Mouse (Mus musculus) embryo, embryonic 11.5 days (tissue): ENCODE results near the gene Pdgfd.

Experiments used
- DNase-seq: peaks from one replicate; pipeline ENCODE4 v3.0.0-alpha.2; 2012; ENCODE audit warnings: low read depth, low spot score

Gene Pdgfd

DNA sequence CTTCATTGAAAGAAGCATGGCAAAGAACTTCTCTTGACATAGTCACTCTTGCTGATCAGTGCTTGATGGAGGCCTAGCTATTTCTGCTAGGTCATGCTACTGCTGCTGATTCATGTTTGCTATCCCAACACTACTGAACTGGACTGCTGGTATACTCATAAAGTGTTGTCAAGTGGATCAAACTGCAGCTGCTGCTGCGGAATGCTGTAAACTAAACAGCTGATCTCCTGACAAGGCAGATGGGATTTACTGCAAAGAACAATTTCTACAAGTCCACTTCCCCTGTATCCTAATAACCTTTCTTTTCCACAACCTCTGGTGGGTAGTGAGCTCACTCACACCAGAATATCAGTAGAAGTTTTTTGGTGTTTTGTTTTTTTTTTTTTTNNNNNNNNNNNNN is 148.7 kb downstream of the Pdgfd start:
- no peak for DNase-seq

DNA sequence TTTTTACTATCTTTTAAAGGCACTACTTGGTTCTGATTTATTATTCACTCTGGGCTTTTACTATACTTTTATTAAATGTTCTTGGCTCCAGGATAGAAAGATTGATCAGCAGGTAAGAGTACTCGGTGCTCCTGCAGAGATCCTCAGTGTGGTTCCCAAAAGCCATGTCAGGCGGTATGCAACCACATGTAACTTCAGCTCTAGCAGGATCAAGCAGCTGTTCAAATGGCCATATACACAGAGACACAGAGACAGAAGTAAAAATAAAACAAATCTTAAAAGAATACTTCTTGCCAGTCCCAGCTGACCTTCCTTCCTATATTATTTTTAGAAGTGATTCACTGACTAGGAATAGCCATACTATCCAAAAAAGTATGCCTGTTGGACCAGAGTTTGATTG is 157.0 kb downstream of the Pdgfd start:
- no peak for DNase-seq

DNA sequence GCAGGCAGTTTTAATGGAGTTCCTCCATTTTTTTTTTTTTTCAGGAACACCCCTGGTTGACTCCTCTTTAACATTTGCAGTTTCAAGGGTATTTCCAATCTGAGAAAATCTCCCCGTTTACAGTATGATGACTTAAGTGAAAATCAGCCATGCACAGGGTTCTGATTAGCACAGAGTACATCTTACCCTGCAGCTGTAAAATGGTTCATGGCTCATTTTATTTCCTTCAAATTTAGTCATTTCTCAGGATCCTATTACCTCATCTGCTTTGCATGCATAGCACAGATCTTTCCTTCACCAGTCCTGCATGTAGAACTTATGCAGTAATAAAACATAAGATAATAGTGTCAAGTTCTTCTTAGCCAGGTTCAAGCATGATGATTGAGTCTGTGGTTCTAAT is 165.1 kb downstream of the Pdgfd start:
- no peak for DNase-seq

DNA sequence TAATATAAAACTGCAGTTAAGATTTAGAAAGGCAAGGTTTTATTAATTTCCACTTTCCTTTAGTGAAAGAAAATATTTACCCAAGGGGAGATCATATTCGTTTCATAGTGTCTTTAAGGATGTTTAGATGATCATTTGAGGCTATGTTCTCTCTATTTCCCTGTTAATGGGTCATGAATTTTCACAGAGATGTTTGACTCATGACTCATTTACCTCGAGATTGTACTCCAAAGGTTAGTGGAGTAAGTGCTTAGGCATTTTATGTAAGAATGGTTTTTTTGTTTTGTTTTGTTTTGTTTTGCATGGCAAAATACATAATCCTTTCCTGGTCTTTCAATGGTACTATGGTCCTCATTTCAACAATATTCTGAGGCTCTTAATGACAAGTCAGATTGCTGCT is 167.9 kb downstream of the Pdgfd start:
- DNase-seq = no peak

DNA sequence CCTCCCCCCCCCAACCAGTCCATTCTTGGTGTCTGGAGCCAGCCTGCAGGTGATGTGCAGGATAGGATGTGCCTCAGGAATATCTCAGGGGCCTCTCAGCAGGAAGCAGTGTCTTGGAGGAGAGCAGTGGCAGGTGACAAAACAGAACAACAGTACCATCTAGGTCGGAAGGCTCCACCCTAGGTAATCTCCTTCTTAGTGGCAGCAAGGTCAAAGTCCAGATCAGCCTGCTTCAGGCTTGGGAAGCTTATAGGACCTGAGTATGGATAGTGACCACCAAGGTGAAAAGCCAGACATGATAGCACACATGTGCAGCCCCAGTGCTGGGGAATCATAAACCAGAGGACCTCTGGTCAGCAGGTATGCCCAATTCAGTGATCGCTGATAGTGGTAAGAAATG is 169.5 kb downstream of the Pdgfd start:
- no peak for DNase-seq

DNA sequence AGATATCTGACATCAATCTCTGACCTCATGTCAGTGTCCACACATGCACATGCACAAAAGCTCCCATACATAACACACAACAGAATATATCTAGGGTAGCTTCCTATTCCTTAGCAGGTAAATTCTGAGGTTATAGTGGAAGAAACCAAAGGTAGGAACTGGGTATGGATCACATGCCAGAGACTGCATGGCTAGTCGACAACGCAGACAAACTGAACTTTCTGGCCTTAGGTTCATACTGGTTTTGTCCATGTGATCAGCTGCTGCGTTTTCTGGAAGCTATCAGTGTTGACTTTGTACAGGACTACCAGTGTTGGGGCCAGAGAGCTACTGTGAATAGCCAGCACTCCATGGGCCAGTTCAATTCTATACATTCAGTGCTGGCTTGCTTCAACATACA is 170.0 kb downstream of the Pdgfd start:
- no peak for DNase-seq

DNA sequence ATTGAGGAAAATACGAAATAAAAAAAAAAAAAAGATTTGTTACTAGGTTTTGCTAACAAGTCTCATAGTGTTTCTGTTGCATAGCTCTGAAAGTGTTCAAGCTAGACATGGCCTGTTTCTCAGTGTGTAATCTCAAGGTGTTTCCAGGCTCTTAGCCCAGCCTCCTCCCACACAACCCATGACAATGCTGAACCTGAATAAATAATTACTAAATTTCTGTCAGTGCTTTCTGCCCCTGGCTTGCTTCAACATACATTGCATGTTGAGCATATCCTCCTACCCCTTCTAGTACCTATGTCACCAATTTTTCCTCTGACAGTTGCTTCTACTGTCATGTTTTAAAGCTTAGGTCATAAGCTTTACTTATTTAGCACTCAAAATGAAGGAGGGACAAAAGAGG is 171.0 kb downstream of the Pdgfd start:
- DNase-seq = no peak

DNA sequence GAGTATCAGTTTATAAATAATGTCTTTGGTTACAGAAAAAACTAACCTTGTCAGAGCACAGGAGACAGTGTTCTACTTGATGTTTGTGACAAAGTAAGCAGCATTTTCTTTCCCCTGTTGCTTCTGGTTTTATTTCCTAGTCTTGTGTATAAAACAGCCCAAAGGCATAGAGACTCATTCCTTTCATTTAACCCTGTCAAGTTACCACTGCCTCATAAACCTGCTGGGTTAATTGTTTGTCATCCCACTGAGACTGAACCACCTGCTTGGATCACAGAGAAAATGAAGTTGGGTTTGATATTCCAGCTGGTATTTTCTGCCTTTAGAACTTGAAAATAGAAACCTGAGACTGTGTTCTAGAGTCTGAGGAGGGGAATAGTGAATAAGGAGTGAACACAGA is 172.4 kb downstream of the Pdgfd start:
- DNase-seq = no peak

DNA sequence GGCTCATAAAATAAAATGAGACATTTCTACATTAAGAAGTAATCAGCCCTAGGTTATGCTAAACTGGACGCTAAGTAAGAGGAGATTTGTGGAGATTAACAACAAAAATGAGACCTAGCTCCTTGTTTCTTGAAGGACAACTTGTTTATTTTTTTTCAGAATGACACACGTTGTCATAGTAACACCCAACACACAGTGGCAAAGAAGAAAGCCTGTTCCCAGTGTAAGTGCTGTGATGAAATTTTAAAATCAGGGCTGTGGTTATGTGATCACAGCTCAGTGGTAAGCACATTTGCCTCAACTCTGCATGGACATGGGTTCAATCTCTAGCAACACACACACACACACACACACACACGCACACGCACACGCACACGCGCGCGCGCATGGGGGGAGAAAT is 174.5 kb downstream of the Pdgfd start:
- no peak for DNase-seq

DNA sequence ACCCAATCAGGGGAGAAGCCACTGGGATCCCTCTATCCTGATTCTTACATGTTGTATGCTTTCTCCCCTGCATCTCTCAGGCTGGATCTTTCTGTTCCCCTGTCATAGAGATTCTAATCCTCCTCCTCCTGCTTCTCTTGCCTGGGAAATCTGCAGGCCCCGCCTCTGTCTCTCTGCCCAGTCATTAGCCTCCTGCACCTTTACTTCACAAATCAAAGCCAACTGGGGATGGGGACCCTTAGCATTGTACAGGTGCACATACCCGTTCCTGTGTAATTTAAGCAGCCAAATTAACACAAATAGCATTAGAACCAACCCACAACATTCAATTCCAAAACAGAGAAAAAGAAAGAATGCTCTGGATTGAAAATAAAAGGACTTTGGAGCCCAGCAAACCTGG is 176.1 kb downstream of the Pdgfd start:
- no peak for DNase-seq

DNA sequence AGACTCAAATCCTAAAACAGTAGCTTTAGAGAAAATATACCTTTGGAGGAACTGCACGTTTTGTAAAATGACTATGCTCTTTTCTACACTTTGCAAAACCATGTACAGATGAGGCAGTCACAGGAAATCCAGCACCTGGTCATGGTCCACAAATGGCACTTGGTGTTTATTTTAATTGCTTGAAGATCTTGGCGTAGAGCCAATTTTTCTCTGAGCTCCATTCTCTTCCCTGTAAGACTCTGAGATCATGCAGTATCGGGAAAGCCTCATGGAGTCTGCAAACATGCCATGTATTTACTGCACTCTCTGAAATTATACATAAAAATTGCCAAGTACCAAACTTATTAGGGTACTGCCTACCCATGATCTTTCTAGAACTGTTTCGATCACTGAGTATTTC is 176.5 kb downstream of the Pdgfd start:
- DNase-seq = peak; percentile 20

DNA sequence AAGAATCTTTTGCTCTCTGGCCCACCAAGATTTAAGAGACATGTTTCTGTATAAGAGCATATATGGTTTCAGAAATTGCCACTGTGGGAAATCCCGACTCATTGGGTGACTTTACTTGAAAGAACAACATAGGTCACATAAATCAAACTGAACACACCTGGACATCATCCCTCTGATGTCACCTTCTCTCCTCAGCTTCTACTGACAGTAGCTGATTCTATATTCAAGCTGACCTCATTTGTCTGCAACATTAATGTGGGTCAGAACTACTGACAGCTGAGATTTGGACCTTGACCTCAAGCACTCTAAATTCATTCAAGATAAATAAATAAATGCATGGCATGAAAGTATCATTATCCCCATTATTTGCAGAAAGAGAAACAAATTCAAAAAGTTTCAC is 177.0 kb downstream of the Pdgfd start:
- DNase-seq = no peak

DNA sequence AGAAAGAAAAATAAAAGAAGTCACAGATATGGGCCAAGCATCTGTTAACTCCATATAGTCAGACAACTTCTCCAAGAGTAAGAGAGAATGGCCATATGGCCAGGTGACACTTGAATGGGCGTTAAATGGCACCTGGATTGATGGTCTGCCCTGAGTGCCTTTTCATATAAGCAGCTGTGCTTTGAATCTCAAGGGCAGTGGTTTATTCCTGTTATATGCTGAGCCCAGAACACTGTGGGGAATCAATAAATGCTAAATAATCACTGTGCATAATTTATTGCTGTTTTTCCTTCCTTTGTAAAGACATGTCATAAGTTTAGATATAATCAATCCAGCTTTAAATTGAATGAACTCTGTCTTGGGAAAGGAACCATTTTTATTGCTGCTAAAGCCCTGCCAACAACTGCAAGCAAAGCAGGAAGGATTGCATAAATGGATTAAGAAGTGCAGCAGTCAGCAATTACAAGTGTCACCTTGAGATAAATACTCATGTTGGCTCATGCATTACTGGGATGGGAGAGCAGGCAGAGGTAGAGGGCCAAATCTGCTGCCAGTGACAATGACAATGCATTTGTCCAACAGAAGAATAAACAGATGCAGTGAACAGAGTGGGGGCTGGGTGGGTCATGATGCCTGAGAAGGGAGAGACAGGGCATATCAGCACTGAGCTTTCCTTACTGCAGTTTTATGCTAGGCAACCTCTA is 185.0 kb downstream of the Pdgfd start:
- DNase-seq = no peak

DNA sequence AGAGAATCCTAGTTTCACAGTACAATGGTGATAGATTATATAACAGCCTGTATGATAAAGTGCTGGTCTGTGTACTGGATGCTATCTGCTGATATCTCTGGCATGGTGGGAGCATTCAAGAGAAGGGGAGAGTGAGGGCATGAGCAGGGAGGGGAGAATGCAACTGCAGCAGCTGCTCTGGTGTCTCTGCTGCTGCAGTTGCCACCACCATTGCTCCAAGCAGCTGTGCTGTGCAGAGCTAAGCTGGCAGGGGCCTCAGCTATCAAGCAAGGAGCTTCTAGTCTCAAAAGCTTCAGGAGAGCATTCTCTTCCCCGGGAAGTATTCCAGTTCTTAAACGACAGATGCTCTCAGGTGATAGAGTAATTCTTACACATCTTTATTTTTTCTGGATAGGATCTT is 192.4 kb downstream of the Pdgfd start:
- no peak for DNase-seq

DNA sequence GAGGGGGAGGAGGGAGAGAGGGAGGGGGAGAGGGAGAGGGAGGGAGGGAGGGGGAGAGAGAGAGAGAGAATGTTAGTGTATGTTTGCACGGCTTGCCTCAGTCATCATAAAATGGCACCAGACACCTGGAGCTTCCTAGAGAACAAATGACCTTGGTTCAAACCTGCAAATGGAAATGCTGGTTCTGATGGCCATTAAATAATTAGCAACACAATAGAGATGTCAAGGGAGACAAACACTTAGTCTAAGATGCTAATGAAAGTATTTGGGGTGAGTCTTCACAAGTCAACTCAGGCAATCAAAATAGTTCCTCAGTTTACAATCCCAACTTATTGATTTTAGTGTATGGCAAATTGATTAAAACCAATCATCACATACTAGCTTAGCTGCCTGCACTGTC is 198.2 kb downstream of the Pdgfd start:
- no peak for DNase-seq

DNA sequence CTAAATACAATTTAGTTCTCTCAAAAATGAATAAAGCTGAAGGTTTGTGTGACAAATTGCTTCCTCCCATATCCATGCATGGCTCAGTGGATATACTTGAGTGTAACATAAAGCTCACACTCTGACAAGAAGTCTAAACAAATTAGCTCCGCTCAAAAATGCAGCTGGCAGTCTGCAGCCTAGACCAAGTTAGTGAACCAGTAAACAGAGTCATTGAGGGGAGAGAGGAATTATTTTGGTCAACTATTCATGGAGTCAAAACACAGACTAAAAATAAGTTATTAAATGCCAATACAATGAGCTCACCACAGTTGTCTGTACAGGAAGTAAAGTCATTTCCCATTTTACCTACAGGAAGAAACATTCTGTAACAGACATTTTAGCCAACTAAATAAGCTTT is 233.4 kb downstream of the Pdgfd start:
- DNase-seq = no peak

DNA sequence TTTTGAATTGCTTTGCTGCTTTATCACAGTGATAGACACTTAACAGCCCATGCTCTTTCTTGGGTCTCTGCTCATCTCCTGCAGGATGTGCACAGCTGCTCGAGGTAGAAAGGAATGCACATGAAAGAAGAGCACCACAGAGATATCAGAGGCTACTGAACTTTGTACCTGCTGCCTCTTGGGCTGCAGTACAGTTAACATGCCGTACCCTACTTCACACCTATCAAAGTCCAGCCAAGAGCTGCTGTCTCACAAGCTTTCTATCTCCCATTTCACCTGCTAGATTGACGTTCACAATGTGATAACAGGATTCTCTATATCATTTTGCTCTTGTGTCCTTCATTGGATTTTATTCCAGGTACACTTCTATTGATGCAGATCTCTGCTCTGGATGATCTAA is 238.2 kb downstream of the Pdgfd start:
- no peak for DNase-seq

DNA sequence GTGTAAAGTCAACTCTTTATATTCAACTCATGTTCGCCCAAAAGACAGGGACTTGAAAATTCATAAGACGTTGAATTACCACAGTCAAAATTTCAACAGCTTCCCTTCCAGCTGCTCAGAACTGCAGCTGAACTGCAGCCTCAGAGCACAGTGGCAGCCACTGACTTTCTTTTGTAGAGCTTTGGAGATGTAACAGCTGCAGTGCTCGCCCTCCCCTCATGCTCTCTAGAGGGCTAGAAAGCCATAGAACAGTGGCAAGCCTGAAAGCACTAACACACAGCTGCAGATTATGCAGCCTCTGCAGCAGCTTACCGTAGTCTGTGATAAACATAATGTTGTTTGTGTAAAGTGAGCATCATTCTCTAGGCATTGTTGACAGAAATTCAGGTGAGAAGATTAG is 239.6 kb downstream of the Pdgfd start:
- DNase-seq = no peak

DNA sequence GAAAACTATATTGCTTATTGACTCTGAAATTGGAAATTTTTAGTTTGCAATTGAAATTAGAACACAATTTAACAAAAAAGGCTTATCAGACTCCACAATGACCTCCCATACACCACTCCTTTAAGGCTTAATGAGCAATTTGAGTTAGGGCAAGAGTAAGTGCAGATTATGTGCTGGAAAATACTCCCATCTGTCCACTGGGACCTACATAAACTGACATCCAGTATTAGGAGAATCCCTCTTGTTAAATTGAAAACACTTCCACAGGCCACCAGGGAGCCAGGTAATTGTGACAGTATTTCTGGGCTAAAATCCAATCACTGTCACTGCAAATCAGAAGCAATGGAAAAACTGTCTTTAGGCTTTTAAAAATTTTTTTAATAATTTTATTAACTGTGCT is 256.2 kb downstream of the Pdgfd start:
- no peak for DNase-seq
